Mouse (Mus musculus): ENCODE results near the gene Golga2.

- no peak for TF ChIP-seq CTCF (IDR thresholded peaks at IDR 0.05; ENCODE audit: control insufficient read depth, insufficient read depth, insufficient read length)
- no peak for TF ChIP-seq FOSL1 (IDR thresholded peaks at IDR 0.05; ENCODE audit: insufficient read depth, low read length, poor library complexity, severe bottlenecking)
- TF ChIP-seq MAX (IDR thresholded peaks at IDR 0.05) = no peak
- TF ChIP-seq CEBPB (IDR thresholded peaks at IDR 0.05; ENCODE audit: low read depth) = no peak
- TF ChIP-seq MYOD1 (IDR thresholded peaks at IDR 0.05; ENCODE audit: control insufficient read depth, insufficient read length, low read depth) = no peak
- no peak for TF ChIP-seq USF1 (IDR thresholded peaks at IDR 0.05; ENCODE audit: low read depth)
Observed at GRCm38 (mm10) chr2:32347019-32347418, 59.8 kb downstream of the Golga2 start.

Measured in C2C12 (cell line).